Mouse (Mus musculus) bone marrow macrophage, adult 2 months (primary cell): ENCODE measurements around the gene Gpr87. TPM values are rescaled to one million over a fixed set of nuclear protein-coding genes. Genes with fewer than 3 reads are reported as not detected.
A peak's percentile ranks its signal among the peaks of the same experiment; 100 is the strongest.
"Not testable (repeated sequence)": the region's sequence is repeated elsewhere in the genome, so short reads cannot be mapped to it uniquely, and the experiment has no call there.

Experiments
- H3K27ac ChIP-seq: 2 replicates; pipeline ENCODE4 v1.5.1; 2012; ENCODE audit warnings: low read depth, low read length; ENCODE audit not compliant: insufficient read depth
- H3K4me1 ChIP-seq: 2 replicates; pipeline ENCODE4 v1.6.1; 2012; ENCODE audit warnings: low read length; ENCODE audit not compliant: control insufficient read depth, insufficient read depth
- H3K4me3 ChIP-seq: 2 replicates; pipeline ENCODE4 v1.5.1; 2012; ENCODE audit warnings: mild to moderate bottlenecking, low read length, moderate library complexity; ENCODE audit not compliant: insufficient read depth
- CTCF ChIP-seq: IDR thresholded peaks from 2 replicates; pipeline ENCODE4 v1.5.1; 2012; ENCODE audit warnings: low read depth, mild to moderate bottlenecking, low read length, moderate library complexity
- POLR2A ChIP-seq: IDR thresholded peaks from 2 replicates; pipeline ENCODE4 v1.6.1; 2012; ENCODE audit warnings: mild to moderate bottlenecking, low read depth, low read length, borderline replicate concordance
- polyA plus RNA-seq: library from polyadenylated mRNA; stranded (reverse); fragments of >200 nt; gene quantifications from 2 replicates; pipeline ENCODE4 v1.2.4, GENCODE M21; 2012; ENCODE audit not compliant: missing spikeins, insufficient read depth, insufficient read length

Gpr87 gene
- polyA plus RNA-seq, 1 experiment, result not detected

- no peak for TF ChIP-seq POLR2A
- no peak for TF ChIP-seq CTCF
- Histone ChIP-seq H3K4me1 (peaks cover 3% of the 10 kb centered on the region; the same call in 1 of the 2 replicates), H3K4me3 (no peak overlapping the region), H3K27ac (no peak overlapping the region)
Measured at GRCm38 (mm10) chr3:59141507-59142305, 53.2 kb downstream of the Gpr87 start.

- H3K4me3 ChIP-seq, H3K27ac ChIP-seq, H3K4me1 ChIP-seq: not testable (repeated sequence)
Measured at GRCm38 (mm10) chr3:59140941-59141340, 54.0 kb downstream of the Gpr87 start.

- H3K4me1 ChIP-seq, result peaks cover 7% of the 10 kb centered on the region
- TF ChIP-seq CTCF (no peak), POLR2A (no peak)
- H3K27ac ChIP-seq, result no peak overlapping the region
- H3K4me3 ChIP-seq, result no peak overlapping the region
Measured at GRCm38 (mm10) chr3:59140115-59140514, 54.8 kb downstream of the Gpr87 start.

- no peak overlapping the region for H3K4me3 ChIP-seq
- TF ChIP-seq CTCF, result no peak
- TF ChIP-seq POLR2A, result no peak
- H3K4me1 ChIP-seq, result peaks cover 7% of the 10 kb centered on the region
- no peak overlapping the region for H3K27ac ChIP-seq
Measured at GRCm38 (mm10) chr3:59139651-59140051, 55.3 kb downstream of the Gpr87 start.

GRCm38 (mm10) chr3:59138946-59139468 lies 55.9 kb downstream of the Gpr87 start:
- TF ChIP-seq POLR2A (no peak), CTCF (no peak)
- peaks cover 7% of the 10 kb centered on the region for H3K4me1 ChIP-seq
- H3K4me3 ChIP-seq, result no peak overlapping the region
- no peak overlapping the region for H3K27ac ChIP-seq

GRCm38 (mm10) chr3:59135911-59136653 lies 58.8 kb downstream of the Gpr87 start:
- TF ChIP-seq POLR2A (no peak), CTCF (no peak)
- peaks cover 7% of the 10 kb centered on the region for H3K4me1 ChIP-seq
- H3K27ac ChIP-seq, result no peak overlapping the region
- no peak overlapping the region for H3K4me3 ChIP-seq

- no peak overlapping the region for H3K4me3 ChIP-seq
- peaks cover 18% of the 10 kb centered on the region for H3K4me1 ChIP-seq
- no peak for TF ChIP-seq POLR2A
- TF ChIP-seq CTCF, result no peak
- H3K27ac ChIP-seq, result no peak overlapping the region
Measured at GRCm38 (mm10) chr3:59133189-59133588, 61.7 kb downstream of the Gpr87 start.

GRCm38 (mm10) chr3:59131966-59132365 lies 62.9 kb downstream of the Gpr87 start:
- peaks cover 23% of the 10 kb centered on the region for H3K4me1 ChIP-seq
- TF ChIP-seq POLR2A, result no peak
- no peak for TF ChIP-seq CTCF

GRCm38 (mm10) chr3:59131081-59131480 lies 63.8 kb downstream of the Gpr87 start:
- TF ChIP-seq POLR2A, result no peak
- TF ChIP-seq CTCF, result no peak
- peaks cover 25% of the 10 kb centered on the region for H3K4me1 ChIP-seq
- H3K4me3 ChIP-seq, result no peak overlapping the region
- H3K27ac ChIP-seq, result peak overlapping the region; percentile 67; the same call in 1 of the 2 replicates

More at GRCm38 (mm10) chr3:59131966-59132365, 62.9 kb downstream of the Gpr87 start:
- no peak overlapping the region for H3K4me3 ChIP-seq
- H3K27ac ChIP-seq, result no peak overlapping the region

- no peak for TF ChIP-seq CTCF
- no peak for TF ChIP-seq POLR2A
- H3K4me3 ChIP-seq, result peak overlapping the region; percentile 56
- peaks cover 29% of the 10 kb centered on the region for H3K4me1 ChIP-seq
- peak overlapping the region; percentile 67 for H3K27ac ChIP-seq
Measured at GRCm38 (mm10) chr3:59130431-59130830, 64.5 kb downstream of the Gpr87 start.
